Mouse (Mus musculus): ENCODE data around the gene Cdr2l. TPM values are rescaled to one million over a fixed set of nuclear protein-coding genes. Genes with fewer than 3 reads are reported as not detected.
"Not testable (repeated sequence)": the region's sequence is repeated elsewhere in the genome, so short reads cannot be mapped to it uniquely, and the experiment has no call there.

Gene Cdr2l
- total RNA-seq, 2 experiments from 2014 or later, result 25.3 to 25.7 TPM

- no peak for DNase-seq
These were observed 9.7 kb upstream of the Cdr2l start for GRCm38 (mm10) chr11:115372015-115372414.

- DNase-seq, result no peak
These were observed 9.0 kb upstream of the Cdr2l start for GRCm38 (mm10) chr11:115372737-115373136.

GRCm38 (mm10) chr11:115373805-115374694 lies 7.7 kb upstream of the Cdr2l start:
- peak; percentile 69 to 75 for DNase-seq

- peak; percentile 52 to 63 for DNase-seq
These were observed 6.9 kb upstream of the Cdr2l start for GRCm38 (mm10) chr11:115374695-115375425.

- no peak for DNase-seq
These were observed 5.0 kb upstream of the Cdr2l start for GRCm38 (mm10) chr11:115376722-115377121.

- no peak for DNase-seq
These were observed 4.5 kb upstream of the Cdr2l start for GRCm38 (mm10) chr11:115377254-115377653.

GRCm38 (mm10) chr11:115377854-115378253 lies 3.9 kb upstream of the Cdr2l start:
- DNase-seq, result no peak

- DNase-seq, result no peak
These were observed 440 bp upstream of the Cdr2l start for GRCm38 (mm10) chr11:115381276-115381675.

GRCm38 (mm10) chr11:115382891-115383290 lies 1.2 kb downstream of the Cdr2l start:
- DNase-seq, result no peak

GRCm38 (mm10) chr11:115383701-115384474 lies 2.2 kb downstream of the Cdr2l start:
- DNase-seq, result peak in 1 of 2 experiments; percentile 56

GRCm38 (mm10) chr11:115384587-115384986 lies 2.9 kb downstream of the Cdr2l start:
- no peak for DNase-seq

GRCm38 (mm10) chr11:115386859-115387258 lies 5.1 kb downstream of the Cdr2l start:
- DNase-seq, result not testable (repeated sequence)

- no peak for DNase-seq
These were observed 9.6 kb downstream of the Cdr2l start for GRCm38 (mm10) chr11:115391358-115391757.

GRCm38 (mm10) chr11:115393721-115394325 lies 12.1 kb downstream of the Cdr2l start:
- DNase-seq, result no peak

- DNase-seq, result no peak
These were observed 16.4 kb downstream of the Cdr2l start for GRCm38 (mm10) chr11:115398085-115398484.

GRCm38 (mm10) chr11:115400126-115400525 lies 18.4 kb downstream of the Cdr2l start:
- no peak for DNase-seq

- DNase-seq, result peak; percentile 69 to 77
These were observed 19.1 kb downstream of the Cdr2l start for GRCm38 (mm10) chr11:115400630-115401391.

- peak; percentile 87 to 88 for DNase-seq
These were observed 21.8 kb downstream of the Cdr2l start, which contains the start of gene Mrpl58 for GRCm38 (mm10) chr11:115403338-115404124. Gene Mrpl58, plus strand, starts transcription at chr11:115403752.

GRCm38 (mm10) chr11:115405723-115406122 lies 24.0 kb downstream of the Cdr2l start:
- DNase-seq, result no peak

GRCm38 (mm10) chr11:115406858-115407401 lies 25.2 kb downstream of the Cdr2l start:
- DNase-seq, result no peak

Measured in layer of hippocampus, postnatal 36 days (tissue).